Mouse (Mus musculus) Patski (cell line): ENCODE results near the gene Fuk. TPM values are rescaled to one million over a fixed set of nuclear protein-coding genes. Genes with fewer than 3 reads are reported as not detected.
"Not testable (repeated sequence)": the region's sequence is repeated elsewhere in the genome, so short reads cannot be mapped to it uniquely, and the experiment has no call there.

Source experiments
- ATAC-seq: fragments of 100-300 bp; one replicate; pipeline ENCODE4 v1.8.0; 2021
- CTCF ChIA-PET: fragments of 350-600 bp; sonication (Branson Sonifier 250); formaldehyde crosslinking; loops from one replicate; lab custom pipeline; 2022; ENCODE audit warnings: inconsistent platforms; lab: Charles Lee
- POLR2A ChIA-PET: fragments of 350-600 bp; sonication (Branson Sonifier 250); formaldehyde crosslinking; loops from one replicate; lab custom pipeline; 2022; ENCODE audit warnings: antibody characterized with exemption, inconsistent platforms; lab: Charles Lee
- DNase-seq: peaks from one replicate; pipeline ENCODE4 v3.0.0-alpha.2; 2011; ENCODE audit warnings: low read depth, low spot score
- H3K27me3 ChIP-seq: fragments of 371-371 bp; one replicate; pipeline ENCODE4 v1.5.1; 2021
- CTCF ChIP-seq: fragments of 100-300 bp; IDR thresholded peaks from one replicate; pipeline ENCODE4 v1.5.1; 2021
- in situ Hi-C: fragments of 300-500 bp; cut with MboI; formaldehyde crosslinking; loops from 3 replicates; pipeline ENCODE4 v1.11.1; 2018; ENCODE audit warnings: low pct_unique_long_range_greater_than_20kb, mixed read lengths
- polyA plus RNA-seq: library from polyadenylated mRNA; unstranded; gene quantifications from one replicate; pipeline ENCODE4 v1.2.3, GENCODE M21; 2021

Fuk gene
- polyA plus RNA-seq, 1 experiment from 2014 or later = 25.6 TPM

DNA sequence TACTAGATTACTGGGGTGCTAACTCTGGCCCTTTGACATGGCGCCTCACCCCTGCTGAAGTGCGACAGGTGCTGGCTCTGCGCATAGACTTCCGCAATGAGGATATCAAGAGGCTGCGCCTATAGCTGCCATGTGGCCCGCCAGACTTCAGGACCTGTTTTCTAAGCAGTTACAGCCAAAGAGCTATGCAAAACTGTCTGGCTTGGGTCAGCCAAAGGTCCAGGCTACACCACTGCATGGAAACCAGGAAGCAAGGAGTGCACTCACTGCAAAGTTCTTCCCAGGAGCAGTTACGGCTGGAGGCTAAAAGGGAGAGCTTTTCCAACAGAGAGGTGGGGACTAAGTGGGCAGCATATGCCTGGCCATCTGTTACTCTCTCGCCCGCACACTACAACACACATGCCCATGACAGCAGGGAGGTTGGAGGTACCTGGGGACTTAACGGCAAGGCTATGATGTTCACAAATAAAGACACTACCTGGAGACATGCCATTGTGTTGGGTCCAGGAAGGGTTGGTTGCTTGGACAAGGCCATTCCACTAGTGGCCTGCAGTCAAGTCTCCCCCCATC lies 20.5 kb downstream of the Fuk start:
- ATAC-seq (no peak), DNase-seq (no peak)
- no peak for TF ChIP-seq CTCF
- no peaks in the 10 kb centered on the region for H3K27me3 ChIP-seq
- CTCF ChIA-PET = no interaction called here
- POLR2A ChIA-PET = no interaction called here
- in situ Hi-C loops = no loop called here

DNA sequence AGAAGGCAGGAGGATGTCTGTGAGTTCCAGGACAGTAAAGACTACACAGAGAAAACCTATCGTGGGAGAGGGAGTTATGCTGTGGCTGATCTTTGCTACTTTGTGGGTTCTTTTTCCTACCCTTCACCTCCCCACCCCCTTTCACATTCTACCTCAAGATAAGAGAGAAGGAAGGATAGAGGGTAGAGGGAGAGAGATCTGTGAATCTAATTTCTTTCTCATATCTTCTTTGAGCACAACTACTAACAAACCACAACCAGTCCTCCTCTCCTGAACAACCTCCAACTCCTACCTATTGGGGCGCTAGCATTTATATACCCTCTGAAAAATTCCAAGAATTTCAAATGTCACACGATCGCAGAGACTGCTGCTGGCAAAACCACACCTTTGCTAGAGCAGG lies 24.4 kb downstream of the Fuk start:
- in situ Hi-C loops = no loop called here

DNA sequence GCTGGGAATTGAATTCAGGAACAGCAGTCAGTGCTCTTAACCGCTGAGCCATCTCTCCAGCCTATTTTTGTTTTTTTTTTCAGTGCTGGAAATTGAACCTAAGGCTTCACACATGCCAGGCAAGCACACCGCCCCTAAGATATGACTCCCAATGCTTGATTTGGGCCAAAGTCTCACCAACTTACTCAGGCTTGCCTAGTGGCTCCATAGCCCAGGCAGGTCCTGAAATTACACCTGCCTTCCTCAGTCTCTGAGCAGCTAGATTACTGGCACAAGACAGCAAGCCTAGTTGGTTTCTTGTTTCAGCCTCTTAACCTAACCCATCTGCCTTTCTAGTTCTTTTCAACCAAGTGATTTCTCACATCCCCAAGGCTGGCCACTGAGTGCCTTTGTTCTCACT lies 31.8 kb downstream of the Fuk start:
- no peaks in the 10 kb centered on the region for H3K27me3 ChIP-seq
- TF ChIP-seq CTCF = no peak
- no peak for DNase-seq
- no peak for ATAC-seq
- ChIA-PET CTCF (no interaction called here), POLR2A (no interaction called here)
- in situ Hi-C loops = no loop called here

More for the DNA sequence above, 24.4 kb downstream of the Fuk start:
- H3K27me3 ChIP-seq = no peaks in the 10 kb centered on the region
- no peak for TF ChIP-seq CTCF
- ATAC-seq (no peak), DNase-seq (no peak)
- CTCF ChIA-PET = interaction anchor here (0.9 kb wide), 1 partner anchor 21 kb away, joined by 3 read pairs; no protein-coding TSS in a partner anchor
- POLR2A ChIA-PET = no interaction called here

DNA sequence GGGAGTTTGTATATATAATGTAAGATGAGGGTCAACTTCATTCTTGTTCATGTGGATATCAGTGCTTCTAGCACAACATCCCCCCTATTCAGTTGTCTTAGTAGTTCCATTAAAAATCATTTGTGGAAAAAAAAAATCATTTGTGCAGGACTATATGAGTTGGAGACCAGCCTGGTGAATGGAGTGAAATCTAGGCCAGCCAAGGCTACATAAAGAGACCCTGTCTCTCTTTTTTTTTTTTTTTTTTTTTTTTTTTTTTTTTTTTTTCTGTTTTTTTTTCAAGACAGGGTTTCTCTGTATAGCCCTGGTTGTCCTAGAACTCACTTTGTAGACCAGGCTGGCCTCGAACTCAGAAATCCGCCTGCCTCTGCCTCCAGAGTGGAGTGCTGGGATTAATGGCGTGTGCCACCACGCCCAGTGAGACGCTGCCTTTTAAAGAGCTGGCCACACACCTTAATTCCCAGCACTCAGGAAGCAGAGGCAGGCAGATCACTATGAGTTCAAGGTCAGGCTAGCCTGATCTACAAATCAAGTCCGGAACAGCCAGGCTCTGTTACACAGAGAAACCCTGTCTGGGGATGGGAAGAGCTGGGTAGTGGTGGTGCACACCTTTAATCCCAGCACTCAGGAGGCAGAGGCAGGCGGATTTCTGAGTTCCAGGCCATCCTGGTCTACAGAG lies 40.8 kb downstream of the Fuk start:
- ATAC-seq, CTCF ChIA-PET, in situ Hi-C loops, H3K27me3 ChIP-seq, DNase-seq: not testable (repeated sequence)
- POLR2A ChIA-PET = interaction anchor here (0.6 kb wide), 1 partner anchor 167 kb away, joined by 3 read pairs; no protein-coding TSS in a partner anchor

DNA sequence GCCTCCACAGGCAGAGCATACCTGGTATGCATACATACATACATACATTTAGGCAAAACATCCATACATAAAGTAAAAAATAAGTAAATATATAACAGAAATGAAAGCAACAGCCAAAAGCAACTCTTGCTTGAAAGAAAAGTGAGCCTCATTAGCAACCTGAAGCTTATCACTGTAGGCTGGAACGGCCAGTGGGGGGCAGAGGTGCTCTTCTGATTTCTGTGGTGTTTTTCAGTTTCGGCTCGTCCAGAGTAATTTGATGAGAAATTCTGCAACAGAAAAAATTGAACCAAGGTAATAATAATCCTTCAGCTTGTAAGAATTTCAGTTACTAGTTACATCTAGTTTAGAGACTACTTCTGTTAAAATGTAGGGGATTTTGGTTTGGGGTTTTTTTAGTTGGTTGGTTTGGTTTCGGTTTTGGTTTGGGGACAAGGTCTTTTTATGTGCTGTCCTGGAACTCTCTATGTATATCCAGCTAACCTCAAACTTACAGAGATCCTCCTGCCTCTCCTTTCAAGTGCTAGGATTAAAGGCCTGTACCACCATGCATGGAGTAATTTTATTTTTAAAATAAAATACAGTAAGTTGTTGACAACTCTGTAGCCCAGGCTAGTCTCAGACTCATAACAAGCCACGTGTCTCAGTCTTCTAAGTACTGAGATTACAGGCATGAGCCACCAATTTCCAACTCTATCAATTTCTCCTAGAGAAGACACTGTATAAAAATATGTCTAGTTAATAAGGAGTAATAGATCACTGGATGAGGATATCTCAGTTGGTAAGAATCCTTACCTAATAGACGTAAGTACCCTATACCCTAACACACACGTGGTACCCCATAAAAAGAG lies 42.4 kb downstream of the Fuk start:
- in situ Hi-C loops = no loop called here
- no peaks in the 10 kb centered on the region for H3K27me3 ChIP-seq
- no peak for DNase-seq
- TF ChIP-seq CTCF = peak; percentile 54
- CTCF ChIA-PET = interaction anchor here (1.0 to 1.5 kb wide), 2 partner anchors 20 to 112 kb away, joined by 3 to 4 read pairs; no protein-coding TSS in a partner anchor
- POLR2A ChIA-PET = interaction anchor here (0.7 kb wide), 1 partner anchor 121 kb away, joined by 3 read pairs; no protein-coding TSS in a partner anchor
- no peak for ATAC-seq

GRCm38 (mm10) chr8:110856760-110857461 lies 45.4 kb downstream of the Fuk start:
- POLR2A ChIA-PET = interaction anchor here (0.6 to 1.3 kb wide), 2 partner anchors 72 to 107 kb away, joined by 4 to 5 read pairs; no protein-coding TSS in a partner anchor
- CTCF ChIA-PET = interaction anchor here (0.8 to 3.9 kb wide), 6 partner anchors 8 to 107 kb away, joined by 3 to 20 read pairs (median 4); no protein-coding TSS in a partner anchor
- in situ Hi-C loops = no loop called here
- ATAC-seq = no peak
- no peaks in the 10 kb centered on the region for H3K27me3 ChIP-seq
- no peak for DNase-seq
- peak; percentile 66 for TF ChIP-seq CTCF

GRCm38 (mm10) chr8:110856073-110856472 lies 46.2 kb downstream of the Fuk start:
- ChIA-PET CTCF (interaction anchor here (1.1 to 3.9 kb wide), 6 partner anchors 7 to 142 kb away, joined by 3 to 20 read pairs (median 4); partner anchors contain the start of gene Ddx19a), POLR2A (interaction anchor here (0.6 kb wide), 1 partner anchor 72 kb away, joined by 4 read pairs; no protein-coding TSS in a partner anchor)
- H3K27me3 ChIP-seq, DNase-seq, in situ Hi-C loops, ATAC-seq: not testable (repeated sequence)

DNA sequence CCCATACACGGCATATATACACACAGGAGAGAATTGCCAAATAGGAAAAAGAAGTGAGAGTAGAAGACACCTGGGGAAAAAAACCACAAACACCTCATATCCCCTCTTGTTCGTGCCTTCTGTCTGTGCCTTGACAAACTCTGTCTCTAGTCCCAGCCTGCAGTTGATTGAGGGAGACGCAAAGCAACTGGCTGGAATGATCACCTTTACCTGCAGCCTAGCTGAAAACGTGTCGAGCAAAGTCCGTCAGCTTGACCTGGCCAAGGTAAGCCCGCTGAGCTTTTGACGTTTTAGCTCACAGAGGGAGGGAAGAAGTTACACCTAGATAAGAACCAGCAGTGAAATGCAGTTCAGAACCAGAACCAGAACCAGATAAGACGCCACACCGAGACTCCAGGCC lies 51.1 kb downstream of the Fuk start:
- DNase-seq (no peak), ATAC-seq (no peak)
- ChIA-PET POLR2A (no interaction called here), CTCF (interaction anchor here (0.8 kb wide), 1 partner anchor 101 kb away, joined by 4 read pairs; no protein-coding TSS in a partner anchor)
- in situ Hi-C loops = no loop called here
- no peaks in the 10 kb centered on the region for H3K27me3 ChIP-seq
- no peak for TF ChIP-seq CTCF

- in situ Hi-C loops = no loop called here
- DNase-seq (no peak), ATAC-seq (no peak)
- no peak for TF ChIP-seq CTCF
- ChIA-PET CTCF (interaction anchor here (0.9 to 1.3 kb wide), 3 partner anchors 8 to 98 kb away, joined by 3 to 5 read pairs (median 3); no protein-coding TSS in a partner anchor), POLR2A (interaction anchor here (1.0 to 1.7 kb wide), 5 partner anchors 36 to 87 kb away, joined by 3 to 5 read pairs (median 3); no protein-coding TSS in a partner anchor)
- no peaks in the 10 kb centered on the region for H3K27me3 ChIP-seq
Observed at GRCm38 (mm10) chr8:110847645-110848495, 54.4 kb downstream of the Fuk start.
